Mouse (Mus musculus) C2C12 (cell line): ENCODE data around the gene Ndufa6.

Source experiments
- CTCF ChIP-seq: IDR thresholded peaks from one replicate; pipeline ENCODE4 v1.5.1; 2011; ENCODE audit not compliant: control insufficient read depth, insufficient read depth, insufficient read length
- MYOG ChIP-seq: IDR thresholded peaks from one replicate; pipeline ENCODE4 v1.6.1; 2011; ENCODE audit not compliant: control insufficient read depth, insufficient read length; ENCODE audit errors: extremely low read depth
- USF1 ChIP-seq: IDR thresholded peaks from one replicate; pipeline ENCODE4 v1.6.1; 2011; ENCODE audit warnings: low read depth, mild to moderate bottlenecking, control low read depth, moderate library complexity

DNA sequence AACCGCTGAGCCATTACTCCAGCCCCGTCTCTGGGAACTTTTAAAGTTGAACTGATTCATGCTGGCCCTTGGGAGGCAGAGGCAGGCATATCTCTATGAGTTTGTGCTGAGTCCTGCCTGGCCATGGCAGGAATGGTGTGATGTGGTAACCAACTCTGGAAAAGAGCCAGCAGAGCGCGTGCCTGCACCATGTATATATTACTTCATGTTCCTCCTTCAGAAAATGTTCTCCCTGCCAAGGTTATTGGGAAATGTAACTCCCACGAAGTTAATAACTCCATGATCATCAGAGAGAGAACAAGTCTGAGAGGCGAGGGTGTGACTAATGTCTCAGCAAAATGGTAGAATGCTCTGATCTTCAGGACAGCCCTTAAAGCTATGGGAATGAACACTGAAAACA lies 36.3 kb downstream of the Ndufa6 start:
- TF ChIP-seq CTCF (no peak), USF1 (no peak), MYOG (no peak)
